Comparison of ENCODE assay signal across 8 mouse cellular contexts in the genomic region with DNA sequence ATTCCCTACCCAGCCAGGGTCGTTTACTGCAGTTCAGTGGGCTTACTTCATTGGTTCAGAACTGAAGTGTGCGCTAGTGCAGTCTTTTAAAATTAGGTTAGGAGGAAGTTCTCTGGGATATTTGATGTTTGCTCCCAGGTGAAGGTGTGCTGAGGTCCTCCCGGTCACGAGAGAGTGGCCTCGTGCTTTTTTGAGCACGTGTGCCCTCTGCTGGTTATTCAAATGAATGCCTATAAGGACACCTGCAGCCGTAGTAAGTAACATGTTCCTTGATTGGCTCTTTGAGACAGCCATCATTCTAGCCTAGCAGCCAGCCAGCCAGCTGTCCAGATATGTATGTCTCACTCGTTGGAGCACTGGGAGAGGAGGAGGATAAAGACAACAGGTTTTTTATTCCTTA. TPM values are rescaled to one million over a fixed set of nuclear protein-coding genes. Genes with fewer than 3 reads are reported as not detected.
DNase-seq lines count a peak whose midpoint lies in the region; ATAC-seq and TF ChIP-seq lines count a peak whose summit lies in the region.

No protein-coding gene starts in this region.

- no peaks in the 10 kb centered on the region for H3K27me3 ChIP-seq in midbrain, embryonic 14.5 days (ENCODE audit: control insufficient read depth, insufficient read depth, low read length)

- 22% methylated on average over 8 of the region's 8 CpGs for WGBS in midbrain, embryonic 14.5 days

- ATAC-seq in activated CD4-positive, CD25-positive, alpha-beta regulatory T cell, adult 4 months = peak; percentile 59
- ATAC-seq in hematopoietic stem cell, adult 5-6 weeks (replicated peaks in 1 of 2; ENCODE audit: insufficient read depth in 1 of 2, low FRiP score in 2 of 2, low TSS enrichment in 1 of 2, low read depth in 1 of 2, poor library complexity in 2 of 2, severe bottlenecking in 2 of 2) = peak; percentile 65 to 79
- peak; percentile 40; the same call in 1 of the 2 replicates for ATAC-seq in midbrain, embryonic 14.5 days (ENCODE audit: low FRiP score, low TSS enrichment)

- H3K4me3 ChIP-seq in cortical plate, adult 2 months (ENCODE audit: insufficient read depth, low read length) = no peak overlapping the region
- H3K4me3 ChIP-seq in midbrain, embryonic 14.5 days (replicated peaks; ENCODE audit: low read depth, low read length) = no peak overlapping the region

- peaks cover 8% of the 10 kb centered on the region for H3K4me1 ChIP-seq in cortical plate, adult 2 months (ENCODE audit: control insufficient read depth, insufficient read depth, low read length)
- H3K4me1 ChIP-seq in midbrain, embryonic 14.5 days (ENCODE audit: control insufficient read depth, insufficient read depth, low read length) = no peaks in the 10 kb centered on the region

- no peaks in the 10 kb centered on the region for H3K36me3 ChIP-seq in midbrain, embryonic 14.5 days (ENCODE audit: control insufficient read depth, insufficient read depth, low read length)

- H3K9me3 ChIP-seq in midbrain, embryonic 14.5 days (ENCODE audit: control insufficient read depth, low read length) = no peaks in the 10 kb centered on the region

- H3K27ac ChIP-seq in cortical plate, adult 2 months (ENCODE audit: insufficient read depth, low read length) = no peak overlapping the region
- no peak overlapping the region for H3K27ac ChIP-seq in midbrain, embryonic 14.5 days (replicated peaks; ENCODE audit: low read depth, low read length)

- DNase-seq in left cerebral cortex, postnatal 14 days (ENCODE audit: low spot score in 2 of 2) = peak; percentile 58 to 61
- DNase-seq in left cerebral cortex, postnatal 36 days (ENCODE audit: low spot score in 2 of 2) = no peak
- DNase-seq in layer of hippocampus, adult 8-10 months (ENCODE audit: low spot score in 2 of 2) = peak; percentile 40 to 44
- DNase-seq in midbrain, embryonic 14.5 days = peak; percentile 83
- peak; percentile 41 to 51 for DNase-seq in thymus, postnatal 36 days

- peak; percentile 69 for TF ChIP-seq CTCF in cortical plate, adult 2 months (IDR thresholded peaks at IDR 0.05; ENCODE audit: extremely low read depth, insufficient read depth, low read length)

- H3K4me2 ChIP-seq in midbrain, embryonic 14.5 days (ENCODE audit: low read length) = no peak overlapping the region

- no peak for TF ChIP-seq POLR2A in cortical plate, adult 2 months (IDR thresholded peaks at IDR 0.05; ENCODE audit: extremely low read depth, insufficient read depth, low read length)

- intact Hi-C loops in left cerebral cortex, postnatal 14 days (cut with DNase I) = loop anchor here (2.0 to 10.0 kb wide), 2 partner anchors 146 to 330 kb away; partner anchors contain the start of gene Npas2
- intact Hi-C loops in left cerebral cortex, postnatal 36 days (cut with DNase I) = loop anchor here (1.0 to 5.0 kb wide), 2 partner anchors 148 to 330 kb away; partner anchors contain the start of gene Npas2

- no peak overlapping the region for H3K9ac ChIP-seq in midbrain, embryonic 14.5 days (replicated peaks; ENCODE audit: low read length)

RNA-seq across cellular contexts. Expression of gene Rpl31, which starts 27.0 kb away (rescaled TPM):
- total RNA-seq in left cerebral cortex, postnatal 14 days (2021) = 100 to 1,000 TPM; 398 to 437 TPM
- 100 to 1,000 TPM; 480 to 482 TPM for total RNA-seq in left cerebral cortex, postnatal 36 days (2021)
- 100 to 1,000 TPM; 494 to 595 TPM for polyA plus RNA-seq in activated CD4-positive, CD25-positive, alpha-beta regulatory T cell, adult 4 months (2017; shearing (Covaris generic))
- polyA plus RNA-seq in cortical plate, adult 2 months (2012; rRNA removed) = 784 and 793 TPM in 2 replicates
- 486 and 732 TPM in 2 replicates for total RNA-seq in hematopoietic stem cell, adult 5-6 weeks (2017)
- 100 to 1,000 TPM; 451 to 581 (median 500) TPM for total RNA-seq in layer of hippocampus, adult 8-10 months (2022)
- polyA plus RNA-seq in midbrain, embryonic 14.5 days (2014; fragmentation: Nextera tagmentation; extraction: Ambion mirVana) = 449 and 521 TPM in 2 replicates

Comparison
In these comparisons a context has a peak if more than half of its experiments do, and no peak if none do; other contexts are left out.
1. DNase-seq: peak in left cerebral cortex, postnatal 14 days (2 of 2), layer of hippocampus, adult 8-10 months (2 of 2), midbrain, embryonic 14.5 days (single experiment) and thymus, postnatal 36 days (2 of 2); none in left cerebral cortex, postnatal 36 days (0 of 2).
2. Peak in every context shown above with its lines, with median percentiles within 50 percentile points of each other: ATAC-seq.